Mouse (Mus musculus): Measurements from ENCODE around the gene Ackr3.

GRCm38 (mm10) chr1:90228323-90228697 lies 24.5 kb downstream of the Ackr3 start:
- no peak for TF ChIP-seq CTCF (IDR thresholded peaks at IDR 0.05; ENCODE audit: control insufficient read depth, insufficient read depth, insufficient replicate concordance, low read depth, low read length)
- no peak for TF ChIP-seq POLR2A (IDR thresholded peaks at IDR 0.05; ENCODE audit: control insufficient read depth, low read depth, low read length)
